Mouse (Mus musculus) thymus, postnatal 0 days (tissue): ENCODE results near the gene Spag5. TPM values are rescaled to one million over a fixed set of nuclear protein-coding genes. Genes with fewer than 3 reads are reported as not detected.

ENCODE experiments used
- DNase-seq: peaks from one replicate; pipeline ENCODE4 v3.0.0-alpha.2; 2015; ENCODE audit warnings: low spot score
- polyA plus RNA-seq: library from polyadenylated mRNA; unstranded; fragments of >200 nt; fragmentation: Nextera tagmentation; extraction: Ambion mirVana; gene quantifications from 2 replicates; pipeline ENCODE4 v1.2.1, GENCODE M21; 2015

Spag5 gene
- polyA plus RNA-seq, 1 experiment from 2014 or later, result 31.5 TPM

DNA sequence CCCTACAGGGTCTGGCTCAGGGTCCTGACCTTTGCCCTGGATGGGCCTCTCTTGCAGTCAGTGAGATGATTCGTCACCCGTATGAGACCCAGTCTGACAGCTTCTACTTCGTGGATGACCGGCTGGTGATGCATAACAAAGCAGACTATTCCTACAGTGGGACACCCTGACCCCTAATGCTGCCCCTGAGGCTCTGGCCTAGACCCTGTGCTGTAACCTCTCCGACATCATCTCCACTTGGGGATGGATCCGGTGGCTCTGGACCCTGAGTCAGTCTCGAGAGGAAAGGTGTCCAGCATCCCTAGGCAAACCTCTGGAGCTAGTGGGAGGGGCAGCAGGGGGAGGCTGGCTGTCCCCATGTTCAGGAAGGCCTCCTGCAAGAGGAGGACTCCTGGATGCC, 47.1 kb downstream of the Spag5 start:
- no peak for DNase-seq

DNA sequence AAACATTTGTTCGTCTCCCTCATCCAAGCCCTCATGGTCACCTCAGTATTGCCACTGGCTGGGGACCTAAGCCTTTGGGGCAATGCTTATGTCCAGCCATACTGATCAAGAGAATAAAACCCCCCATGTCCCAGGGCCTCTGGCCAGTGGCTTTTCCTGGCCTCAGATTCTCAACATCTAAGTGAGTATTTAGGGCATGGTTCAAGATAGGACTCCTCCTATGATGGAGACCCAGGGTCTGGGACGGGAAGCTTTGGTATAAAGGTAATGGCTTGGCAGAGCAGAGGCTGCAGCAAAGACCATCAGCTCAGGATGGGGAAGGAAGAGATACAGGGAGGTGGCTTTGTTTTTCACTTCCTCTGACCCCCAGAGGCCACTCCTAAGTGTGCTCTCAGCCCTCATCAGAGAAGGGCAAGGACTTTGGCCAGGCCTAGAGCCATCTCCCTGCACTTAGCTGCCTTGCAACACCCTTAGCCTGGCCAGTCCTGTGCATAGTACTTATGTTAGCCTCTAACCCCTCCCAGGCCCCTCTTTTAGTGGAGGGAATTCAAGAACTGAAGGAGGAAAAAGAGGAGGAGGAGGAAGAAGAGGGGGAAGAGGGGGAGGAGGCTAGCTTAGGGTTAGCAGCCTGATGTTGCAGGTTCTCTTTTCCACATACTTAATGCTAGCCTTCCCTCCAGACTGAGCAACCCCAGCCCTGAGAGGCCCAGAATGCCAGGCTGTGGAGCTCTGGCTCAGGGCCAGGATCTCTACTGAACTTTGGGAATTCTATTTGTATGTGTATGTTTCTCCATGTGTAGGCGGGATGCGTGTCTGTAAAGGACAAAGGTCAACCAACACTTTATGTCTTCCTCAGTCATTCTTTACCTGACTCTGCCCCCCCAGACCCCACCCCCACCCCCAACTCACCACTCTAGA, 48.4 kb downstream of the Spag5 start:
- DNase-seq, result no peak

DNA sequence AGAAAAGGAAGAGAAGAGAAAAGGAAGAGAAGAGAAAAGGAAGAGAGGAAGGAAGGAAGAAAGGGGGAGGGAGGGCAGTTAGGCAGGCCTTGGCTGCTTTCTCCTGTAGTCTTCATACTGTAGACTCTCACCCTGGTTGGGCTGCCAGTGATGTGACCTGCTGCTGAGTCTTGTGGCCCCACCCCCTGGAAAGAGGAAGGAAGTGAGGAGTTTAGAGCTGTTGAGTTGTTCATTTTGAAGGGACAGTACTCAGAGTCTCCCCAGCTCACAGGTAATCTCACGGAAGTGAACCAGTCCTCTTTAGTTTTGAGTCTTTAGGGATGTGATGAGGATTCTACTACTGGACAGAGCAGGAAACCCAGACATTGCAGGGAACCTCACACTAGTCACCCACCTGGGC, 51.8 kb downstream of the Spag5 start:
- no peak for DNase-seq

DNA sequence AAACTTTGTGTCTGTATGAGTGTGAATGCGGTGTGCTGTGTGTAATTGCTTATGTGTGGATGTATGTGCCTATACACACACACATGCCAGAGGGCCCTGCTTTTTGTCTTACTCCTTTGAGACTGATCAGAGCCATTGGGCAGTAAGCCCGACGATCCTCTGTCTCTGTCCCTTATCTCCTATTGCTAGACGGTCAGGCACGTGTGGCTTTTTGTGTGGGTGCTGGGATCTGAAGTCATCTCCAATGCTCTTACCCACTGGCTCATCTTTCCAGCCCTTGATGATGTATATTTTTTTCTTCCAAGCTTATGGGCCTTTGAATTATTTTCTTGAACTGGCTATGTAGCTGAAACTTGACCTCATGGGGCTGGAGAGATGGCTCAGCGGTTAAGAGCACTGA, 53.6 kb downstream of the Spag5 start:
- DNase-seq, result no peak

DNA sequence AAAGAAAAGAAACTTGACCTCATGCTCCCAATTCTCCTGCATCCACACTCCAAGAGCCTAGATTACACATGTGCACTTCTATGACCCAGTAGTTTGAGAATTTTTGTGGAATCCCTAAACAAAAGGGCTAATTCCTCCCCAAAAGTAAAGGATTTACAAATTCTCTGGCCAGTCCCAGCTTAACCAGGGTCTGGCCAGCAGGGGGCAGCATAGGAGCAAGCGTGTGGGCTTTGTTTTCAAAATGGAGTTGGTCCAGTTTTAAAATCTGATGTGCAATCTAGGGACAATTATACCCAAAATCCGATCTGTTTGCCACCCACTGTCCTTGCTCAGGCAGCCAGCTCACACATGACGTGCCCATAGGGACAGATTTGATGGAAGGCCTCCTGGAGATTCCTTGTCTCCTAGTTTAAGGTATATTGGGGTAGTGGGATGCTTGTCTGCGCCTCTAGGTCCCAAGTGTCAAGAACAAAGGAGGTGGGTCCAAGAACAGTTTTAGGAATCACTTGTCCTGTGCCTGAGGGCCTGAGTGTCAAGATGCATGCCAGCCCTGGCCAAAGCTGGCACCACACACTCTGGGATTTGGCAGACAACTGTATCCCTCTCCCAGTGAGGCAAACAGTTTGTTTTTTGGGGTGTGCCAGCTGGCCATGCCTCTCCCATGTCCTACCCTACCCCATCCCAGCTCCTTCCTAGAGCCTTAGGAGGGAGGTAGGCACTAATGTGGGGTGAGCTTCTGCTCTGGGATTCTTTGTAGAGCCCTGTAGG, 54.3 kb downstream of the Spag5 start:
- peak; percentile 65 for DNase-seq

DNA sequence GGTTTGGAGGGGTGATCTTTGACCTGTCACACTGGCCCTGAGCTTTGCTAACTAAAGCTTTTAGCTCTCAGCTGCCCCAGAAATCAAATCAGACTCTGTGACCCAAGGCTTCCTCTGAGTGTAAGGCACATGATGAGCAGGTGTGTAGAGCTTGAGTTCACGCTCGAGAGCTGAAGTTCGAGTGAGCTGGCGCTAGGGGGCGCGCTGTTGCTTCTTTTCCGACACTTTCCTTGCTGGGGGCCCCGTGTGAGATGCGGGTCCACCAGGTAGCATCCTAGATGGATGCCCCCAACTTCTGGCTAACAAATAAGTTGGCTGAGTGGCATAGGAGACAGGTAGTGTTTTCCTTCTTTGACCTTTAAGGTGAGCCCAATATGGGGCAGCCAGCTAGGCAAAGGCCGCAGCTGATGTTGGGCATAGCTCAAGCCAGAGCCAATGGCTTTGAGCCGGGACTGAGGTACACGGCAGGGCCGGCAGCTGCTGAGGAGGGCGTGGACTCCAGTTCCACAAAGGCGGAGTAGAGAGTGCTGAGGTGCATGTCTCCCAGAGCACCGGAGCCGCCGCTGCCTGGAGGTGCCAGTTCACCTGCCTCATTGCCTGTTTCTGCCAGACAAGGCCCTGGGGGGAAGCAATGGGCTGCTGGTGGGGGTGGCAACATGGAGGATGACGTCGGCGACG, 57.1 kb downstream of the Spag5 start:
- peak; percentile 69 for DNase-seq

DNA sequence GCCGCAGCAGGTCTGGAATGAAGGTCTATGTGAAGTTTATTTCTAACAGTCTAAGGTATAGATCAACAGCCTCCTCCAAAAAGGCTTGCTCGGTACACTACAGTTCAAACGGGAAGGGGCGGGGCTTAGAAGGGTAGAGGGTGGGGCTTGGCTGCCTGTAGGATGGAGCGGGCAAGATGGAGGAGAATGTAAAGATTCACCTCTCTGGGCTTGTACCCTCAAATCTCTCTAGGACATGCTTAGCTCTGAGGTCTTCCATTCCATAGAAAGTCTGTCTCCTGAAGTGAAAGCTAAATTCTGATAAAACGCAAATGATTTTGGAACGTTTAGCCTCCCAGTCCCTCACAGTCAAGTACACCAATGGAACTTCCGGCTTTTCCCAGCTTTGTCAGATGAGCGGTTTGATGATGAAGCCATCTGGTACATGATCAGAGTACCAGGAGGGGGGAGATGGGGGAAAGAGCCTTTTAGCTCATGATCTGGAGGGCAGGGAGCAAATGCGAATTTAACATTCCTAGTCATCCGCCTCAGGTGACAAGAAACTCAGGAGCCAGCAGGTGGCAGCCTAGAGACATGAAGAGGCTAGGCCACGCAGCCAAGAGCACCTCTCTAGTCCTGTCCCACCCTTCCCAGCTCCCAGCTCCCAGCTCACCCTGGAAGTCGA, 58.9 kb downstream of the Spag5 start:
- DNase-seq, result peak; percentile 81

DNA sequence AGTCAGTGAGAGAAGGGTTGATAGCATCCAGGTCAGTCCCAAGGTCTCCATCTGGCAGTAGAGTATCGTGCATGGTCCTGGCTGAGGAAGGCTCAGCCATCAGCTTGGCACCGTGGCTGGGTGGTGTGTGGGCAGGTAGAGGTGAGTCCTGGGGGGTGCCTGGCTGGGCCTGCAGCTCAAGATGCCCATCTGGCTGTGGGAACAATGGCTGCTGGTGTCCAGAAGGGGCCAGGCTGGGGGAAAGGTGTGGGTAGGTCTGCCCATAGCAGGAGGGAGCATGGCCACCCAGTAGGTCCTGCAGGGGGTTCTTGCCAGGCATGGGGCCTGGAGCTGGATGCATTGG, 59.4 kb downstream of the Spag5 start:
- DNase-seq, result no peak

DNA sequence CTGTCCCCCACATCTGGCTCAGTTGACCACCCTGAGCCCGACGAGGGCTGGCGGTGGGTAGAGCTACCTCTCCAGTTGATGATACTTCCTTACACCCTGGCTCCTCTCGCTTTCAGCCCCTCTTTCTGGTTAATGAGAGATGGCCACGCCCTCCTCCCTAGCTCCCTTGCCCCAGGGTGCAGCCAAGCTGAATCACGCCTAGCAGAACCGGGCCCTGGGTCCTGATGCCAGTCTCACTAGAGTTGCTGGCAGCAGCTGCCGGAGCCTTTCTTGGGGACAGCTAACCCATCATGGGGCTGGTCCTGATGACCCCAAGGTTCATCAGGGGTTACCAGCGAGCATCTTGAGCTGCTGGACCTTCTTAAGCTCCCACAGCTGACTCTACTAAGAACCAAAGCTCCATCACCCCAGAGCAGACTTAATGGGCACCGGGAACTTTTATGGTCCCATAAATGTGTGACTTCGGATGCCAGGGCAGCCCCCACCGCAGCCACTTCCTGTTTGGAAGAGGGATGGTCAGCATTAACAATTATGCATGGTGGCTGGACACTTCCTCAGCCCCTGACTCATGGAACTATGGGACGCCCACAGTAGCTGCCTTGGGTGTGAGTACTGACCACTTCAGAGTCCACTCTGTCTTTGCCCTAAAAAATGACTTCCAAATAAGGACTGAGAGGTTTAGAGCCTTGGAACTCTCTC, 62.1 kb downstream of the Spag5 start:
- DNase-seq, result no peak

DNA sequence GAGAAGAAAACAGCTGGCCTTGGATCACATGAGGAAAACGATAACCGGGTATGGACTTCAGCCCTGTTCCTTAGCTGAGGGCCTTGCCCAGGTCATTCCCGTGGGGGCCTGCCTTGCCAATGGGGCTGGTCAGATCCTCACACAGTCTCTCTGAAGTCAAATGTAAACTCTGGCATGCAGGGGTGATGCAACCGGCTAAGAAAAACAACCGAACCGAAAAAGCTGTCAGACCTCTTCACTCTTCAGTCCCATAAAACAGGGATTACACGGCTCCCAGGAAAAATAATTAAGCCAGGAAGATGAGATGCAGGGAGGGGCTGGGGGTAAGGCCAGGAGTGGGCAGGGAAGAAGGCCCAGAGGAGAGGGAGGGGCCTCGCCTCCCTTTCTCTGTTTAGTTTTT, 62.8 kb downstream of the Spag5 start:
- no peak for DNase-seq

DNA sequence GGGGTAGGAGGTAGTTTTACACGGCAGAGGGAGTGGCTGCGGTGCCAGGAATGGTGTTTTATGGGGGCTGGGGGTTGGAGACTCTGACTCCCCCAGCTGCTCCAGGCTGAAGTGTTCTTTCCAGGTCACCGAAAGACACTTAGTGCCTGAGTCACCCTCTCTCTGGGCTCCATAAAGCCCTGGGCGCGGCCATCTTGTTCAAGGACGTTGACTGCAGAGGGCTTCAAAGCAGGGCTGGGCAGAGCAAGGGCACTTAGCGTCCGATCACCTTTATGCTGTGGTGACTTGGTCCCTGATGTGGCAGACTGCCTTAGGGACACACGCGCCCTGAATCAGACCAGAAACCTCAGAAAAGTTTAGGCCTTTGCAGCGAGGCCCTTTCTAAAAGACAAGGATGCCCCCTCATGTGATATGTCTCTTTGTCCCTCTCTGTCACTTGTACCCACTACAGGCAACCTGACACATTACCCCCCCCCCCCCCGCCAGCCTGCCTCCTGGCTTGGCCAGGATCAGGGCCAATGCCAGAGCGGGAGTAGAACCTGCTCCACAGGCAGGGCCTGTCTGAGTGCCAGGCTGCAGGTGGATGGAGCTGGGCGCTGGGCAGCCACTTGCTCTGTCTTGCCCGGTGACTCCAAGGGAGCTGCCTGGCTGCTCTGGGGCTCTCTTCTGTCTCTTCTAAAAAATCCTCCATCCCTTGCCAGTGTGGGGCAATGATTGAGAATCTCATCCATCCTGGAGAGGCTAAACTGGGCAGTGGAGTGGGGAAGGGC, 66.3 kb downstream of the Spag5 start:
- DNase-seq, result no peak

DNA sequence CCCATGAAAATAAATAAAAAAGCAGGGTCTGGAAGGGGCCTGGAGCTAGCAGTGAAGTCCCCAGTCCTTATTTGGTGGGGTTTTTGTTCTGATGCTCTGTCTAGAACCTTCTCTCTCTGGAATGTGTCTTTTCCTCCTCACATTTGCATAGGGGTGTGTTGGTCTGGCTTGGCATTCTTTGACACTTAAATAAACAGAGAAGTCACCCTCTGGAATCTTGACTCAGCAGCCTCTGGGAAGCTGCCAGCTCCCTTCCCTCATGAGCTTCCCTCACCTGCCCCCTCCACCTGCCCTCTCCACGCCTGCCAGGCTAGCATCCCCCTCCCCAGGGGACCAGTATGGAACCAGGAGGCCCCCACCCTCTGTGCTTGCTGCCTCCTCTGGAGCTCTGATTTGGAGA, 69.1 kb downstream of the Spag5 start:
- DNase-seq, result no peak

DNA sequence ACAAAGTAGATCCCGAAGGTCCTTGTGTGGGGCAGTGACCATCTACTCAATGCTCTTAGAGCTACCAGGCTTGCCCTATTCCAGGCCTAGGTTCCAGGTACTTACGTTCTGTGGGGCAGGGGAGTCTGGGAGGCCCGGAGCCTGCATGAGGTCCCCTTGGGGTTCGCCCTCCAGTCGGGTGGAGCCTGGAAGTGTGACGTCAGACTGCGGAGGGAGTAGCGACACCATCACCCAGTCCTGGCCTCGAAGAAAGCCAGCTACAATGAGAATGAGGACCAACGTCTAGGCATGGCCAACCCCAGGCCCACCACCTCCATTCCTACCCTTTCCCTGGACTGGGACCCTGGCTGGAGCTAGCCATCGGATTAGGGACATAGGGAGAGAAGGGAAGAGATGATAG, 70.4 kb downstream of the Spag5 start:
- DNase-seq, result no peak

Other genes with a start within 250 kb of the Spag5 start
- 22.4 and 24.5 TPM in 2 replicates for gene Eral1, start 221.1 kb upstream of the Spag5 start, polyA plus RNA-seq
- 6.1 and 6.6 TPM in 2 replicates for gene Fam222b, start 206.9 kb upstream of the Spag5 start, polyA plus RNA-seq
- gene Traf4, start 135.9 kb upstream of the Spag5 start, polyA plus RNA-seq, result 57.5 and 58.6 TPM in 2 replicates
- gene Nek8, start 124.9 kb upstream of the Spag5 start, polyA plus RNA-seq, result 14.1 and 14.5 TPM in 2 replicates
- gene Tlcd1, start 124.8 kb upstream of the Spag5 start, polyA plus RNA-seq, result 12.2 and 13.5 TPM in 2 replicates
- 1,919 and 1,995 TPM in 2 replicates for gene Rpl23a, start 117.9 kb upstream of the Spag5 start, polyA plus RNA-seq
- 26.4 and 29.6 TPM in 2 replicates for gene Rab34, start 113.1 kb upstream of the Spag5 start, polyA plus RNA-seq
- 0.49 and 0.84 TPM in 2 replicates for gene Proca1, start 108.1 kb upstream of the Spag5 start, polyA plus RNA-seq
- 74.6 and 74.7 TPM in 2 replicates for gene Sdf2, start 55.8 kb upstream of the Spag5 start, polyA plus RNA-seq
- 16.4 and 16.6 TPM in 2 replicates for gene Supt6, start 55.5 kb upstream of the Spag5 start, polyA plus RNA-seq
- gene 2610507B11Rik, start 39.8 kb upstream of the Spag5 start, polyA plus RNA-seq, result 88.6 and 107 TPM in 2 replicates
- 0.21 and 0.29 TPM in 2 replicates for gene BC030499, start 10.7 kb upstream of the Spag5 start, polyA plus RNA-seq
- 2.3 TPM in 2 replicates for gene Aldoc, start 21.4 kb downstream of the Spag5 start, polyA plus RNA-seq
- gene Pigs, start 26.9 kb downstream of the Spag5 start, polyA plus RNA-seq, result 43.9 and 47.9 TPM in 2 replicates
- 36.8 and 39.5 TPM in 2 replicates for gene Unc119, start 42.0 kb downstream of the Spag5 start, polyA plus RNA-seq
- gene Foxn1, start 85.0 kb downstream of the Spag5 start, polyA plus RNA-seq, result 22.4 and 33.0 TPM in 2 replicates
- gene Slc13a2, start 120.7 kb downstream of the Spag5 start, polyA plus RNA-seq, result 0.43 and 0.76 TPM in 2 replicates
- 6.8 and 8.3 TPM in 2 replicates for gene Slc46a1, start 164.2 kb downstream of the Spag5 start, polyA plus RNA-seq
- gene Sarm1, start 196.2 kb downstream of the Spag5 start, polyA plus RNA-seq, result 0.17 and 0.31 TPM in 2 replicates
- 5.2 and 5.8 TPM in 2 replicates for gene Vtn, start 197.6 kb downstream of the Spag5 start, polyA plus RNA-seq
- 0.17 TPM in 1 of 2 replicates, not detected in the other for gene Sebox, start 201.9 kb downstream of the Spag5 start, polyA plus RNA-seq
- 53.6 and 54.2 TPM in 2 replicates for gene Tmem199, start 210.6 kb downstream of the Spag5 start, polyA plus RNA-seq
- 90.1 and 95.8 TPM in 2 replicates for gene Poldip2, start 210.7 kb downstream of the Spag5 start, polyA plus RNA-seq
- 17.9 and 18.3 TPM in 2 replicates for gene Tnfaip1, start 234.8 kb downstream of the Spag5 start, polyA plus RNA-seq
- gene Ift20, start 234.8 kb downstream of the Spag5 start, polyA plus RNA-seq, result 151 and 161 TPM in 2 replicates
- 59.1 and 68.2 TPM in 2 replicates for gene Tmem97, start 249.2 kb downstream of the Spag5 start, polyA plus RNA-seq